Mouse (Mus musculus): ENCODE data around the gene Rnpepl1.

- TF ChIP-seq POLR2A (IDR thresholded peaks at IDR 0.05; ENCODE audit: borderline replicate concordance, extremely low read depth, insufficient read depth, insufficient read length, poor library complexity, severe bottlenecking) (no peak), CTCF (IDR thresholded peaks at IDR 0.05; ENCODE audit: borderline replicate concordance, extremely low read depth, insufficient read depth, insufficient read length) (no peak)
These were observed 62.3 kb downstream of the Rnpepl1 start for GRCm38 (mm10) chr1:92972854-92973253.
